Mouse (Mus musculus): ENCODE measurements around the gene Ganab. TPM values are rescaled to one million over a fixed set of nuclear protein-coding genes. Genes with fewer than 3 reads are reported as not detected.
A peak's percentile ranks its signal among the peaks of the same experiment; 100 is the strongest.

Gene Ganab
- polyA plus RNA-seq, 1 experiment from 2014 or later, result 91.7 TPM

DNA sequence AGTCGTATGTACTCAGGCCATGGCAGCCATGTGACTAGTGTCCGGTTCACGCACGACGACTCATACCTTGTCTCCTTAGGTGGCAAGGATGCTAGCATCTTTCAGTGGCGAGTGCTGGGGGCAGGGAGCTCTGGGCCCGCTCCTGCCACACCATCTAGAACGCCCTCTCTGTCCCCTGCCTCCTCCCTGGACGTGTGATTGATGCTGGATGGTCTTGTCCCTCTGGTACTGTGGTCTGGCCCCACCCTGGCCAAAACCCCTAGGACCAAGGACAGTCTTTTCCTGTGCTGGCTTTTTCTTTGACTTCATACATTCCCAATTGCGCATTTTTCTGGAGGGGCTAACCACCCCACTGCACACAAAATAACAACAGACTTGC, 43.3 kb downstream of the Ganab start:
- peaks cover 29% of the 10 kb centered on the region for H3K36me3 ChIP-seq
- H3K4me1 ChIP-seq (replicated peaks), result peaks cover 41% of the 10 kb centered on the region
- H3K4me2 ChIP-seq, result peak overlapping the region; percentile 74
- H3K9ac ChIP-seq, result peak overlapping the region; percentile 98
- H3K27ac ChIP-seq, result peak overlapping the region; percentile 98
- WGBS, result 29% methylated on average over 10 of the region's 10 CpGs
- H3K27me3 ChIP-seq, result no peaks in the 10 kb centered on the region
- no peaks in the 10 kb centered on the region for H3K9me3 ChIP-seq
- H3K4me3 ChIP-seq, result peak overlapping the region; percentile 96
- peak; percentile 41 for ATAC-seq (ENCODE audit: low FRiP score)

DNA sequence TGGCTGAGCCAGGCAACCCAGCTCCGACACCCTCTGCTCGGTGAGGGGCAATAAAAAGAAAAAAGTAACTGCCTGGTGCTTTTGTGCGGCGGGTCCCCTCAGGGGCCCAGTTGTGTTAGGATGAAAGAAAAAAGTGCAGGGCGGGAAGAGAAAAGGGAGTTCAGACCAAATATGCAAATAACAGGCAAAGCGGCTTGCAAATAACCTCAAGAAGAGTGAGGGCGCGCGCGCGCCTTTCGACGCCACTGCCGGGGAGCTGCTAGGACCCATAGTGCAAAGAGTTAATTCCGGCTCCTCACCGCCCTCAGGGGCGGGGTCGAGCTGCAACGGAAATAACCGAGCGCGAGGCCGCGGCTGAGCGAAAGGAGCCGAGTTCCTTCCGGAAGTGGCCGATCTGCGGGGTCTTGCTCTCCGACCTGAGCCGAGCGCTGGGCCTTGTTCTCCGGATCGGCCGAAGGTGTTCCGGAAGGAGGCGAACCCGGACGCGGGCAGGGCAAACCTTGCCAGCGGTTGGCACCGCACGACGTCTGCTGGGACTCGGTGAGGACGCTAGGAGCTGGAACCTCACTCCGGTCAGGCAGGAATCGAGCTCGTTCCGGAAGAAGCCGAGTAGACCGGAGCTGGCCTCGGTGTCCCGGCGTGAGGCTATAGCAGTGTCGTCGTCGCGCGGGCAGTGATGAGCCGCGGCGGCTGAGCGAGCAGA, 43.8 kb downstream of the Ganab start, which contains the start of gene Mta2:
Mta2 (plus strand) TSS at position 361 of the 703 bp plus-strand sequence.
- Histone ChIP-seq H3K27ac (peak within 1 kb of the TSS; percentile 98), H3K36me3 (peaks cover 34% of the 10 kb centered on the region), H3K9me3 (no peaks in the 10 kb centered on the region), H3K4me3 (peak within 1 kb of the TSS; percentile 96), H3K9ac (peak within 1 kb of the TSS; percentile 98), H3K27me3 (no peaks in the 10 kb centered on the region), H3K4me1 (replicated peaks) (peaks cover 41% of the 10 kb centered on the region), H3K4me2 (peak within 1 kb of the TSS; percentile 74)
- under 1% methylated on average over 64 of the region's 64 CpGs for WGBS
- peak; percentile 95 for ATAC-seq (ENCODE audit: low FRiP score)

DNA sequence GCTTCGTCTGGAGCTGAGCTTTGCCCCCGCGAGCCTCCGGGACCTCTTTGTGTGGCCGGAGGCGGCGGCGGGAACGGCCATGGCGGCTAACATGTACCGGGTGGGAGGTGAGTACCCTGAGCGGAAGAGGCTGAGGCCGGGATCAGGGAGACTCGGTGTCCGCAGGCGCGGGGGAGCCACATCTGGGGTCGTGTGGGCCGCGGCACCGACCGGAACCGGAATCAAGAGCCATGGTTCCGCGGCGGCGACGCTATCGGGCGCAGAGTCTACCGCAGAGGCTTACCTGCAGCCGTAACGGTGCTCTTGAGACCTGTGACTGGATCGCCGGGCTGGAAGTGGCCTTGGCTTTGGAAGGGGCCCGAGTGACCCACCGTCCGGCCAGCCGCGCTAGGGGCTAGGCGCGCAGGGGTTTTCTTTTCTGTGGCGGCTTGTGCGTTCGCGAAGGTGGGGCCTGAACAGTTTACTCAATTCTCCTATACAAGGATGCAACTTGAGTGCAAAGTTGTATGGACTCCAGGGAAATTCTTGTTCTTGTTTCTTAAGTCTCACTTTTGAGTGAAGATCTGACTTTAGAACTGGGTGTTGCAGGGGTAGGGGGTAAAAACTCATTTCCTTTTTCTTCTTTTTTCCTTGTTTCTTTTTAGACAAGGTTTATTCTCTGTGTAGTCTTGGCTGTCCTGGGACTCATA, 44.5 kb downstream of the Ganab start:
- peaks cover 41% of the 10 kb centered on the region for H3K4me1 ChIP-seq (replicated peaks)
- H3K36me3 ChIP-seq, result peaks cover 35% of the 10 kb centered on the region
- no peaks in the 10 kb centered on the region for H3K9me3 ChIP-seq
- peak overlapping the region; percentile 74 for H3K4me2 ChIP-seq
- peak overlapping the region; percentile 98 for H3K27ac ChIP-seq
- peak overlapping the region; percentile 98 for H3K9ac ChIP-seq
- 0% methylated on average over 46 of the region's 46 CpGs for WGBS
- peak; percentile 66 for ATAC-seq (ENCODE audit: low FRiP score)
- H3K27me3 ChIP-seq, result no peaks in the 10 kb centered on the region
- peak overlapping the region; percentile 96 for H3K4me3 ChIP-seq

DNA sequence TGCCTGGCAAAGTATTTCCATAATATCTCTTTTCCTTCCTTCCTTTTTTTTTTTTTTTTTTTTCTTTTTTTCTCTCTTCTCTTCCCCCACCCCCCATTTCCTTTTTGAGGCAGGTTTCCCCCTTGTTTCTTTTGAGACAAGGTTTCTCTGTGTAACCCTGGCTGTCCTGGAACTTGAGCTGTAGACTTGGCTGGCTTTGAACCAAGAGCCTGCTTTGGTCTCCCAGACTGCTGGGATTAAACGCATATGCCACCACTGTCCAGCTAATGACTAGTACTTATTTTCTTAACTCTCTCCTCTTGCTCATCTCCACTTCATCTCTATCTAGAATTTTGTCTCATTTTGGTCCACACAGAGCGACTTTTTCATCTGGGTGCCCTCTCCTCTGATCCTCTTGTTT, 45.2 kb downstream of the Ganab start:
- WGBS, result 79% methylated on average over 2 of the region's 2 CpGs
- peaks cover 39% of the 10 kb centered on the region for H3K36me3 ChIP-seq

DNA sequence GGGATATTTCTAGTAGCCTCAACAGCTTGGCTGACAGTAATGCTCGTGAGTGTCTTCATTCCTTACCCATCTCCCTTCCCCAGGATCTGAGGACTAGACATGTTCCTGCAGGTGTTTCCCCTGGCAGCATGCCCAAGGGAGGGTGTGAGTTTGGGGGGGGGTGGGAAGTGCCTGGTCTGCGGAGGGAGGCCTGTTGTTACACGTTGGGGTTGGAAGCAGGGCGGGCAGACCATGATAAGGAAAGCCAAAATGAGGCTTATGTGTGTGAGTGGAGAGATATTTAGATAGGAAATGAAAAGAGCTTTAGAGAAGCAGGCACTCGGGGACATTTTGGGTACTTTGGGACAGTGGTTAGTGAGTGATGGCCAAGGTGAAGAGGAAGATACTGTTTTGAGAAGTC, 46.2 kb downstream of the Ganab start:
- Histone ChIP-seq H3K27ac (no peak overlapping the region), H3K4me3 (peak overlapping the region; percentile 96; the same call in 1 of the 2 replicates)

More for the DNA sequence above, 45.2 kb downstream of the Ganab start:
- Histone ChIP-seq H3K4me2 (peak overlapping the region; percentile 74), H3K9ac (peak overlapping the region; percentile 98), H3K27me3 (no peaks in the 10 kb centered on the region), H3K4me1 (replicated peaks) (peaks cover 41% of the 10 kb centered on the region), H3K4me3 (peak overlapping the region; percentile 96), H3K27ac (no peak overlapping the region), H3K9me3 (no peaks in the 10 kb centered on the region)
- no peak for ATAC-seq (ENCODE audit: low FRiP score)

DNA sequence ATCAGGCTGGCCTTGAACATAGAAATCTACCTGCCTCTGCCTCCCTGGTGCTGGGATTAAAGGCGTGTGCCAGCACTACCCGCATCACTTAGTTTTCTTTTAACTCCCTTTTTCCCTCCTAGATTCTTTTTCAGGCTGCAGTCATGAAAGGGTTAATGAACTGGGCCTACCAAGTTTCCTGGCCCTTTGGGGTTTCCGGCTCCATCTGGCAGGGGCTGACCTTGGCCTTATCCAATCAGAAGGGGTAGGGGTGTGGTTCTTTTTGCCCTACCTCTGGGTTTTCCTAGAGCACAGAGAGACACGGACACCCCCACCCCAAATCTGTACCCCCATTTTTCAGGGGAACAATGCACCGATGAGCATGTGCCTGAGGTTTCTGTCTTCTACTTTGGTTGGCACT, 46.9 kb downstream of the Ganab start:
- H3K9me3 ChIP-seq, result no peaks in the 10 kb centered on the region
- peak overlapping the region; percentile 74 for H3K4me2 ChIP-seq
- peaks cover 56% of the 10 kb centered on the region for H3K36me3 ChIP-seq
- H3K27ac ChIP-seq, result no peak overlapping the region
- H3K4me1 ChIP-seq (replicated peaks), result peaks cover 41% of the 10 kb centered on the region
- 42% methylated on average over 5 of the region's 5 CpGs for WGBS
- no peak overlapping the region for H3K4me3 ChIP-seq
- no peaks in the 10 kb centered on the region for H3K27me3 ChIP-seq
- ATAC-seq (ENCODE audit: low FRiP score), result no peak
- H3K9ac ChIP-seq, result peak overlapping the region; percentile 53

More for the DNA sequence above, 46.2 kb downstream of the Ganab start:
- peak overlapping the region; percentile 58 for H3K9ac ChIP-seq
- no peaks in the 10 kb centered on the region for H3K27me3 ChIP-seq
- no peaks in the 10 kb centered on the region for H3K9me3 ChIP-seq
- H3K4me1 ChIP-seq (replicated peaks), result peaks cover 41% of the 10 kb centered on the region
- no peak for ATAC-seq (ENCODE audit: low FRiP score)
- peaks cover 49% of the 10 kb centered on the region for H3K36me3 ChIP-seq
- peak overlapping the region; percentile 74 for H3K4me2 ChIP-seq
- 80% methylated on average over 5 of the region's 5 CpGs for WGBS

DNA sequence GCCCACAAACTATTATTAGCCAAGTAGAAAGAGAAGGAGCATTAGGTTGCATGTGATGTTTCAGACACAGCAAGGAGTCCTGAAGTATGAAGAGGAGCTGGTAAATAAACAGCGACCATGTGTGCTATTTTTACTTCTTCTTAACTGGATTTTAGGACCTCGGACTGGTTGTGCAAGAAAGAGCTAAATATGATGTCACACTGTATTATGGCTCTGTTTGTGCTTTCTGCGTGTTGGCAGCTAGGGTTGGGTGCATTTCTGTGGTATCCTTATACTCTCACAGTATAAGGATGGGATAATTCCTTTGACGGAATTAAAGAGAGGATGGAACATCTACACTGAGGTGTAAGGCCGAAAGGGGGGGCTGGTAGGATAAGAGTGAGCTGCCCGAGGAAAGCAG, 47.4 kb downstream of the Ganab start:
- H3K4me3 ChIP-seq, result no peak overlapping the region
- peak overlapping the region; percentile 53 for H3K9ac ChIP-seq
- peaks cover 41% of the 10 kb centered on the region for H3K4me1 ChIP-seq (replicated peaks)
- 88% methylated on average over 6 of the region's 6 CpGs for WGBS
- ATAC-seq (ENCODE audit: low FRiP score), result no peak
- H3K4me2 ChIP-seq, result peak overlapping the region; percentile 74
- no peak overlapping the region for H3K27ac ChIP-seq
- no peaks in the 10 kb centered on the region for H3K27me3 ChIP-seq
- H3K9me3 ChIP-seq, result no peaks in the 10 kb centered on the region
- H3K36me3 ChIP-seq, result peaks cover 61% of the 10 kb centered on the region

DNA sequence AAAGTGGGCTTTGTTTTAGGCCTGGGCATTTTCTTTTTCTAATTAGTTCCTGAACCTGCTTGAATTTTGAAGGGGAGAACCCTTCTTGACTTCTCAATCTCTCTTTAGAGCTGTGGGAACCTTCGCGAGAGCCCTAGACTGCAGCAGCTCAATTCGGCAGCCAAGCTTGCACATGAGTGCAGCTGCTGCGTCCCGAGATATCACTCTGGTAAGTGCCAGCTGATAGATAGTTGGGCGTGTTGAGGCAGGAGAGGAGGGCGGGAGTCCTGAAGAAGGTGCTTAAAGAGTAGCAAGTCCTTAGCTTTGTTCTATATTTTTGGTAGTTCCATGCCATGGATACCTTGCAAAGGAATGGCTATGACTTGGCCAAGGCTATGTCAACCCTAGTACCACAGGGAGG, 49.1 kb downstream of the Ganab start:
- Histone ChIP-seq H3K36me3 (peaks cover 77% of the 10 kb centered on the region), H3K4me1 (replicated peaks) (peaks cover 32% of the 10 kb centered on the region), H3K4me3 (no peak overlapping the region), H3K9me3 (no peaks in the 10 kb centered on the region), H3K9ac (no peak overlapping the region), H3K4me2 (no peak overlapping the region), H3K27ac (no peak overlapping the region), H3K27me3 (no peaks in the 10 kb centered on the region)
- ATAC-seq (ENCODE audit: low FRiP score), result no peak
- 95% methylated on average over 7 of the region's 7 CpGs for WGBS

DNA sequence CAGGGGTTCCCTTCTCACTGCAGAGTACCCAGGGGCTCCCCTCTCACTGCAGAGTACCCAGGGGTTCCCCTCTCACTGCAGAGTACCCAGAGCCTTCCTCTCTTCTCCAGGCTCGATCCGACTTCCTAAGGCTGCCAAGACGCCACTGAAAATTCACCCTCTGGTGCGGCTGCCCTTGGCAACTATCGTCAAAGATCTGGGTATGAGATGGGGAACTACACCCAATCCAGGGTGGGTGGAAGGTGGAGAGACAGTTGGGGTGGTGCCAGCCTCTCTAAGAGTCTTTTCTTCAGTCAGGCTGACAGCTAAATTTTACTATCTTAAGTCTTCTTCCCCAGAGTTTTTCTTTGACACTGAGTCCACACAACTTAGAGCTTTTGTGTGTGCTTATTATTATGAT, 52.3 kb downstream of the Ganab start:
- Histone ChIP-seq H3K4me3 (no peak overlapping the region), H3K9ac (no peak overlapping the region), H3K36me3 (peaks cover 69% of the 10 kb centered on the region), H3K4me2 (no peak overlapping the region), H3K4me1 (replicated peaks) (peaks cover 31% of the 10 kb centered on the region), H3K9me3 (no peaks in the 10 kb centered on the region), H3K27me3 (no peaks in the 10 kb centered on the region), H3K27ac (no peak overlapping the region)
- WGBS, result 91% methylated on average over 5 of the region's 5 CpGs
- no peak for ATAC-seq (ENCODE audit: low FRiP score)

DNA sequence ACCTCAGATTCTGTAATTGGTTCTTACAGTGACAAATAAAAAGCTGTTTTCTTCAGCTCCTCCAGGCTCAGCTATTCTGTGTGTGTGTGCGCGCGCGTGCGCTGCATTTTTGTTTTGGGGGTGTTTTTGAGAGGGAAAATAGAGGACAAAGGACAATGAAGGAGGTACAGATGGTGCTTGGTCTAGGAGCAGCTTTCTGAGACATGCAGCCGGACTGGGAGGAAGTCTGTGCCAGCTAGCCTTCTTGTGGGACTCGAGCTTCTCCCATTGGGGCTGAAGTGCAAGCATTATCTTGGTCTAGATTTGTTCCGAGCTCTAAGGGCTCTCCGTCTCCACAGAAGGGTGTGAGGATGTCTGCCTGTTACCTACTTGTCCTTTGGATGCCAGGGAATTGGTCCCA, 54.4 kb downstream of the Ganab start:
- H3K36me3 ChIP-seq, result peaks cover 66% of the 10 kb centered on the region
- H3K27me3 ChIP-seq, result no peaks in the 10 kb centered on the region
- peak overlapping the region; percentile 69; the same call in 1 of the 2 replicates for H3K9ac ChIP-seq
- 0 out of 2 replicates have a peak overlapping the region, but pooled peaks have one; percentile 61 for H3K4me2 ChIP-seq
- no peak overlapping the region for H3K4me3 ChIP-seq
- WGBS, result 87% methylated on average over 9 of the region's 9 CpGs
- peaks cover 34% of the 10 kb centered on the region for H3K4me1 ChIP-seq (replicated peaks)
- no peaks in the 10 kb centered on the region for H3K9me3 ChIP-seq
- no peak for ATAC-seq (ENCODE audit: low FRiP score)
- peak overlapping the region; percentile 90 for H3K27ac ChIP-seq

DNA sequence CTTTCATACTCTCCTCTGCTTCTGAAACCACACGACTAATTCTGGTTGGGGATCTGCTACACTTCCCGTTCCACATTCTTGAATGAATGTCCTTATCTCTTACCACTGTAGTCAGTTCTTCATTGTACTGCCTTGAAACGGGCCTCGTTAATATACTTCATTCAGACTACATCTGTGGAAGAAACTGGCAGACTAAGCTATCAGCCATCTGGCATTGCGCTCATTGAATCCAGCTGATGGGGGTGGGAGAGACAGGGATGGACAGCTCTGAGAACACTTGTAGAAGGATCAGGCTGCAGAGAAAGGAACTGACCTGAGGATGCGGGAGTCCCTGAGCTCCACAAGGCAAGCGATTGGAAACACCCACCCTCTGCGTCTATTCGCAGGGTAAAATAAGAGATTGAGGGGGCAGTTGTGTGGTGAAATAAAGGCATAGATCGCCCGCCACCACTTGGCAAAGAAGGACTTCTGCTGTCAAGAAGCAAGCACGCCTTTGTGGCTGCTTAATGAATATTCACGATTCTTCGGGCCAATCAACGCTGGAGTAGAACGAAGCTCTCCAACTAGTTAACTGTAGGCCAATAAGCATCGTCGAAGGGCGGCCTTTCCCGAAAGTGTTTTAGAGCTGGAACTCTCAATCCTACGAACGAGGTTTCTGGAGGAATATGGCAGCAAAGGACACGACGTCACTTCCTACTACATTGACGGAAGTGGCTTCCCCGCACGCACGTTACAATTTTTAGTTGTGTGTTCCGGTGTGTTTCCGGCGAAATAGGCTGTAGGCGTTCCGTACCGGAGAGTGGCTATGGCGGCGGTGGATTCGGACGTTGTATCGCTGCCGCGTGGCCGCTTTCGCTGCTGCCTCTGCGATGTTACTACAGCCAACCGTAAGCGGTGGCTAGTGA, 55.5 kb downstream of the Ganab start, which contains the start of gene Tut1:
Tut1 (plus strand) TSS at position 713 of the 905 bp plus-strand sequence.
- Histone ChIP-seq H3K4me2 (peak within 1 kb of the TSS; percentile 92), H3K27me3 (no peaks in the 10 kb centered on the region), H3K27ac (peak within 1 kb of the TSS; percentile 90), H3K9ac (peak within 1 kb of the TSS; percentile 79), H3K4me1 (replicated peaks) (peaks cover 34% of the 10 kb centered on the region), H3K4me3 (peak within 1 kb of the TSS; percentile 78), H3K36me3 (peaks cover 62% of the 10 kb centered on the region), H3K9me3 (no peaks in the 10 kb centered on the region)
- 2% methylated on average over 46 of the region's 46 CpGs for WGBS
- peak; percentile 96 for ATAC-seq (ENCODE audit: low FRiP score)

DNA sequence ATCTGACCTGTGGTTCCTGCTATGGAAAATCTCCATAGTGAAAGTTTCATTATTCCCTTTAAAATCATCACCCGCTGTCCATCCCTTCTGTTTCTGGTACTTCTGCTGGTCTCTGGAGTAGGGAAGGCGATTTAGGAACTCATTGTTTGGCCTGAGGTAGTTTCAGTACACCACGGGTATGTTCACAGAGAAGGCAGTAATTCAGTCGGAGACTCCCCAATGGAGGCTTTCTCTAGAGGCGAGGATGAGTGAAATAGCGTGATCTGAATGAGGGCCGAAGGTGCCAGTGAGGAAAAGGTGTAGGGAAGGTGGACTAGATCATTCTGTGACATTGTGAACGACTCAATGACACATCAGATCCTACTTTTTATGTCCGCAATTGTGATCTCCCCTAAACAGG, 56.3 kb downstream of the Ganab start:
- H3K4me3 ChIP-seq, result peak overlapping the region; percentile 78
- peak overlapping the region; percentile 79 for H3K9ac ChIP-seq
- 8% methylated on average over 9 of the region's 9 CpGs for WGBS
- H3K27ac ChIP-seq, result peak overlapping the region; percentile 84
- H3K4me1 ChIP-seq (replicated peaks), result peaks cover 34% of the 10 kb centered on the region
- no peaks in the 10 kb centered on the region for H3K27me3 ChIP-seq
- H3K9me3 ChIP-seq, result no peaks in the 10 kb centered on the region
- peak overlapping the region; percentile 92 for H3K4me2 ChIP-seq
- peaks cover 60% of the 10 kb centered on the region for H3K36me3 ChIP-seq
- 0 out of 2 replicates have a peak, but pooled peaks have one; percentile 4 for ATAC-seq (ENCODE audit: low FRiP score)

All from hindbrain, embryonic 13.5 days (tissue).